Mouse (Mus musculus): Measurements from ENCODE around the gene AI182371. TPM values are rescaled to one million over a fixed set of nuclear protein-coding genes. Genes with fewer than 3 reads are reported as not detected.

AI182371 gene
- total RNA-seq (2023): 1 to 10 TPM; 1.7 to 2.8 TPM

DNA sequence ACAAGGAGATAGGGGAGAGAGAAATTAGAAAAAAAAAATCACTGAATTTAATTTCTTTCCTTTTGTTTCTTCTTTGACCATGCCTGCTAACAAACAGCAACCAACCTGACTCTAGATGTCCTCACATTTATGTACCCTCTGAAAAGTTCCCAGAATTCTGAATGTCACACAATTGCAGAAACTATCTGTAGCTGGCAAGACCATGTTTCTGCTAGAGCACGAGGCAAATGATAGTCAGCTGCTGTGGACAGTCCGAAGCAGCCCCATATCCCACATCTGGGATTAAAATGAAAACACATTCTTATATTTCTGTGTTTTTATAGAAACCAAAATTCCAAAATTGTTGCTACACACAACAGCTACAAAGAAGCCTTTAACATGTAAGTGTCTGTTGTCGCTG is at the start of gene AI182371:
AI182371 (minus strand) TSS at position 101 of the 400 bp plus-strand sequence.

DNA sequence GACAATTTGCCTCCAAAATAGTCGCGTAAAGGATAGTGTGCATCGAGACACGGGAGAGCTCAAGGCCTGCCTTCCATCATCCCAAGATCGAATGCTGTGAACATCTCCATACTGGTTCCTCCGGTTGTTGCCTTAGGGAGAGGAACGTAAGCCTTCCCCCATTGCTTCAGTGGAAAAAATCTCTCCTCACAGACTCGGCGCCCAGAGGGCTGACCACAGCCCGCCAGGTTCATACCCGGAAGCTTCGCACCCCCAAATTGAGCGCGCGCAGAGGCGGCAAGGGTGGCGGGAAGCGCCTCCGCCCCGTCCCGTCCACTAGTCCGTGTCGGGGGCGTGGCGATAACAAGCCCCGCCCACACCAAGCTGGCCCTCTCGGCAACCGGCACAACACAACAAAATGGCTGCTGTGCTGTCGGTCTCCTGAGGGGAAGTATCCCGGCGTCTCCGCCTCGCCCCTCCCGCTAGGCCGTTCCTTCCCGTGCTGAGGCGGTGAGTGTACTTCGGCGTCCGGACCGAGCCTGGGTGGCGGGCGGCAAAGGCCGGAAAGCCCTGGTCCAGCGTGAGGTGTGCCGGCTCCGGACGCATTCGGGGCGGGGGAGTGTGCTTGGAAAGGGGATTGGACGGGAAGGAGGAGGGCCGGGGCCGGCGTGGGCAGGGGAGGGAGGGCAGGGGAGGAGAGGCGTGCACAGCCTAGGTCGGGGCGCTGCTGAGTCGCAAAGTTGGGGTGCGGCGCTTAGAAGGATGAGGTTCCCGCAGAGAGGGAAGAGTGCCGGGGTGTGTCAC is 8.0 kb upstream of the AI182371 start, which contains the start of gene Cntrl:
Cntrl (plus strand) TSS at position 352 of the 783 bp plus-strand sequence.

DNA sequence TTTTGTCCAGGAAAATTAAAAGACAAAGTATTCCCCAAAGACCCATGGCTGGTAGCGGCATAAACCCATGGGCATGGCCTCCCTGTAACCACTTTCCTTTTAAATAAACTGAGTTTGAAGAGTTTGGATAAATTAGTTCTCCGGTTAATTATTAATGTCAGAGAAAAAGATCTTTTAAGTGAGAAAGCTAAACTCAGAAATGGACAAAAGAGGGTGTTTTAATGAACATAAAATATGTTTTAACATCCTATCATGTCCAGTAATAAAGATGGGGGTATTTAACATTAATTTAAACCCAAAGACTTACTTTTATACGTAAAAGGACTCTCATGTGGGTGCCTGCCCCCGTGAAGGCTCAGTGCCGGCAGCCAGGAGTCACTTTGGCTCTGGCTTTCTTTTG is 40.0 kb downstream of the AI182371 start, which contains the start of gene Hc:
Hc (minus strand) TSS at position 101 of the 400 bp plus-strand sequence.

Other genes starting within 250 kb of the AI182371 start
- gene Cutal, start 227.1 kb downstream of the AI182371 start, total RNA-seq (2023): not detected
- gene Psmd5, start 226.6 kb downstream of the AI182371 start, total RNA-seq (2023): 10 to 100 TPM; 36.0 to 36.5 TPM
- 1 to 10 TPM; 5.0 to 5.6 TPM for gene Phf19, start 187.5 kb downstream of the AI182371 start, total RNA-seq (2023)
- gene Traf1, start 139.8 kb downstream of the AI182371 start, total RNA-seq (2023): 100 to 1,000 TPM; 254 to 265 TPM
- not detected for gene Hc, start 40.1 kb downstream of the AI182371 start, total RNA-seq (2023)
- gene Cntrl, start 7.9 kb upstream of the AI182371 start, total RNA-seq (2023): 100 to 1,000 TPM; 132 TPM
- 100 to 1,000 TPM; 161 to 166 TPM for gene Rab14, start 99.6 kb upstream of the AI182371 start, total RNA-seq (2023)
- 10 to 100 TPM; 16.6 to 17.0 TPM for gene Gsn, start 154.8 kb upstream of the AI182371 start, total RNA-seq (2023)
- gene Stom, start 235.4 kb upstream of the AI182371 start, total RNA-seq (2023): 1 to 10 TPM in 1 of 2 experiments, under 1 TPM in 1; 0.92 to 2.7 TPM